Mouse (Mus musculus) liver, embryonic 13.5 days (tissue): ENCODE results near the gene Ccdc92b. TPM values are rescaled to one million over a fixed set of nuclear protein-coding genes. Genes with fewer than 3 reads are reported as not detected.
A peak's percentile ranks its signal among the peaks of the same experiment; 100 is the strongest.

Source experiments
- ATAC-seq: fragments of 200-750 bp; cut with Nextera tagmentation; 2 replicates; pipeline ENCODE4 v1.8.0; 2017; ENCODE audit warnings: low read depth, mild to moderate bottlenecking, moderate number of reproducible peaks, moderate library complexity
- DNase-seq: peaks from one replicate; pipeline ENCODE4 v3.0.0; 2022
- H3K27ac ChIP-seq: fragments of 300-500 bp; sonication (generic); 2 replicates; pipeline ENCODE4 v1.5.1; 2015; ENCODE audit warnings: moderate library complexity, mild to moderate bottlenecking, inconsistent platforms
- H3K27me3 ChIP-seq: fragments of 300-500 bp; sonication (generic); 2 replicates; pipeline ENCODE4 v1.6.1; 2015; ENCODE audit warnings: mild to moderate bottlenecking, inconsistent platforms
- H3K36me3 ChIP-seq: fragments of 300-500 bp; sonication (generic); 2 replicates; pipeline ENCODE4 v1.6.1; 2015; ENCODE audit warnings: mild to moderate bottlenecking, inconsistent platforms
- H3K4me1 ChIP-seq: fragments of 300-500 bp; sonication (generic); replicated peaks from 2 replicates; pipeline ENCODE4 v1.6.1; 2015; ENCODE audit warnings: inconsistent platforms
- H3K4me2 ChIP-seq: fragments of 300-500 bp; sonication (generic); 2 replicates; pipeline ENCODE4 v1.6.1; 2015; ENCODE audit warnings: inconsistent platforms, mild to moderate bottlenecking, moderate library complexity
- H3K4me3 ChIP-seq: fragments of 300-500 bp; sonication (generic); replicated peaks from 2 replicates; pipeline ENCODE4 v1.5.1; 2015; ENCODE audit warnings: mild to moderate bottlenecking, inconsistent platforms
- H3K9ac ChIP-seq: fragments of 300-500 bp; sonication (generic); 2 replicates; pipeline ENCODE4 v1.6.1; 2015; ENCODE audit warnings: mild to moderate bottlenecking, inconsistent platforms
- H3K9me3 ChIP-seq: fragments of 300-500 bp; sonication (generic); replicated peaks from 2 replicates; pipeline ENCODE4 v1.6.1; 2016; ENCODE audit warnings: inconsistent platforms
- WGBS: fragments of 180-500 bp; shearing (Covaris S2); methylation state at CpG from one replicate; pipeline ENCODE4 v1.1.7; 2015; ENCODE audit not compliant: insufficient replicate concordance; 5-methylcytosine and 5-hydroxymethylcytosine counted together
- polyA plus RNA-seq: library from polyadenylated mRNA; unstranded; fragments of >200 nt; fragmentation: Nextera tagmentation; extraction: Ambion mirVana; gene quantifications from 2 replicates; pipeline ENCODE4 v1.2.1, GENCODE M21; 2015

Gene Ccdc92b
- polyA plus RNA-seq, 1 experiment from 2014 or later: 7.6 TPM

GRCm38 (mm10) chr11:74586401-74586800 is 33.0 kb upstream of the Ccdc92b start:
- ATAC-seq (no peak), DNase-seq (no peak)
- Histone ChIP-seq H3K4me3 (no peak overlapping the region), H3K27ac (no peak overlapping the region), H3K27me3 (peaks cover 73% of the 10 kb centered on the region), H3K36me3 (no peaks in the 10 kb centered on the region), H3K4me2 (no peak overlapping the region), H3K4me1 (peaks cover 20% of the 10 kb centered on the region), H3K9ac (no peak overlapping the region), H3K9me3 (no peaks in the 10 kb centered on the region)
- 60% methylated on average over 5 of the region's 5 CpGs for WGBS

- 5% methylated on average over 66 of the region's 66 CpGs for WGBS
- DNase-seq: no peak
- Histone ChIP-seq H3K4me2 (peak overlapping the region; percentile 44), H3K9me3 (no peaks in the 10 kb centered on the region), H3K36me3 (no peaks in the 10 kb centered on the region), H3K9ac (no peak overlapping the region), H3K4me1 (peaks cover 1% of the 10 kb centered on the region), H3K4me3 (peak overlapping the region; percentile 32), H3K27me3 (peaks cover 88% of the 10 kb centered on the region), H3K27ac (no peak overlapping the region)
- no peak for ATAC-seq
Measured at GRCm38 (mm10) chr11:74589401-74590238, 29.8 kb upstream of the Ccdc92b start.

GRCm38 (mm10) chr11:74590239-74590596 is 29.2 kb upstream of the Ccdc92b start:
- Histone ChIP-seq H3K4me3 (peak overlapping the region; percentile 32), H3K9ac (no peak overlapping the region), H3K27ac (no peak overlapping the region), H3K4me2 (peak overlapping the region; percentile 44), H3K36me3 (no peaks in the 10 kb centered on the region), H3K27me3 (peaks cover 85% of the 10 kb centered on the region), H3K4me1 (no peaks in the 10 kb centered on the region; the same call in 1 of the 2 replicates), H3K9me3 (no peaks in the 10 kb centered on the region)
- WGBS: 3% methylated on average over 25 of the region's 25 CpGs
- no peak for DNase-seq
- ATAC-seq: no peak

GRCm38 (mm10) chr11:74590691-74591090 is 28.7 kb upstream of the Ccdc92b start:
- no peaks in the 10 kb centered on the region; the same call in 1 of the 2 replicates for H3K4me1 ChIP-seq
- DNase-seq (no peak), ATAC-seq (no peak)
- H3K27me3 ChIP-seq: peaks cover 80% of the 10 kb centered on the region
- H3K27ac ChIP-seq: no peak overlapping the region
- H3K9ac ChIP-seq: no peak overlapping the region
- no peak overlapping the region for H3K4me3 ChIP-seq
- H3K9me3 ChIP-seq: no peaks in the 10 kb centered on the region
- 42% methylated on average over 13 of the region's 13 CpGs for WGBS
- H3K4me2 ChIP-seq: no peak overlapping the region
- no peaks in the 10 kb centered on the region for H3K36me3 ChIP-seq

- no peak overlapping the region for H3K27ac ChIP-seq
- WGBS: 70% methylated on average over 3 of the region's 3 CpGs
- no peak overlapping the region for H3K9ac ChIP-seq
- ATAC-seq (no peak), DNase-seq (no peak)
- no peaks in the 10 kb centered on the region for H3K36me3 ChIP-seq
- no peak overlapping the region for H3K4me2 ChIP-seq
- H3K4me1 ChIP-seq: no peaks in the 10 kb centered on the region; the same call in 1 of the 2 replicates
- no peaks in the 10 kb centered on the region for H3K9me3 ChIP-seq
- peaks cover 72% of the 10 kb centered on the region for H3K27me3 ChIP-seq
- no peak overlapping the region for H3K4me3 ChIP-seq
Measured at GRCm38 (mm10) chr11:74592246-74592645, 27.2 kb upstream of the Ccdc92b start.

- 47% methylated on average over 4 of the region's 4 CpGs for WGBS
- ATAC-seq: no peak
- DNase-seq: no peak
- H3K9me3 ChIP-seq: peaks cover 3% of the 10 kb centered on the region; the same call in 1 of the 2 replicates
- H3K27me3 ChIP-seq: peaks cover 26% of the 10 kb centered on the region
- no peak overlapping the region for H3K4me3 ChIP-seq
- no peak overlapping the region for H3K4me2 ChIP-seq
- no peaks in the 10 kb centered on the region for H3K4me1 ChIP-seq
- no peak overlapping the region for H3K9ac ChIP-seq
- no peaks in the 10 kb centered on the region for H3K36me3 ChIP-seq
- H3K27ac ChIP-seq: no peak overlapping the region
Measured at GRCm38 (mm10) chr11:74597283-74597989, 22.0 kb upstream of the Ccdc92b start.

- DNase-seq: no peak
- Histone ChIP-seq H3K9ac (no peak overlapping the region), H3K27me3 (peaks cover 25% of the 10 kb centered on the region), H3K4me3 (no peak overlapping the region), H3K9me3 (peaks cover 3% of the 10 kb centered on the region; the same call in 1 of the 2 replicates), H3K4me1 (no peaks in the 10 kb centered on the region), H3K27ac (no peak overlapping the region), H3K4me2 (no peak overlapping the region), H3K36me3 (no peaks in the 10 kb centered on the region)
- no peak for ATAC-seq
Measured at GRCm38 (mm10) chr11:74597990-74598337, 21.4 kb upstream of the Ccdc92b start.

- H3K9ac ChIP-seq: no peak overlapping the region
- no peak overlapping the region for H3K4me2 ChIP-seq
- H3K9me3 ChIP-seq: peaks cover 3% of the 10 kb centered on the region; the same call in 1 of the 2 replicates
- H3K4me1 ChIP-seq: no peaks in the 10 kb centered on the region
- no peak overlapping the region for H3K27ac ChIP-seq
- ATAC-seq (no peak), DNase-seq (no peak)
- peaks cover 32% of the 10 kb centered on the region for H3K27me3 ChIP-seq
- no peak overlapping the region for H3K4me3 ChIP-seq
- WGBS: 58% methylated on average over 1 of the region's 1 CpGs
- no peaks in the 10 kb centered on the region for H3K36me3 ChIP-seq
Measured at GRCm38 (mm10) chr11:74602286-74602685, 17.1 kb upstream of the Ccdc92b start.

- Histone ChIP-seq H3K4me1 (peaks cover 13% of the 10 kb centered on the region), H3K36me3 (no peaks in the 10 kb centered on the region), H3K4me2 (peak overlapping the region; percentile 68; the same call in 1 of the 2 replicates), H3K27ac (no peak overlapping the region), H3K9me3 (no peaks in the 10 kb centered on the region), H3K9ac (no peak overlapping the region), H3K27me3 (peaks cover 81% of the 10 kb centered on the region), H3K4me3 (peak overlapping the region; percentile 53; the same call in 1 of the 2 replicates)
- WGBS: 39% methylated on average over 5 of the region's 5 CpGs
- no peak for DNase-seq
- ATAC-seq: no peak
Measured at GRCm38 (mm10) chr11:74610068-74610467, 9.3 kb upstream of the Ccdc92b start.

- Histone ChIP-seq H3K9me3 (no peaks in the 10 kb centered on the region), H3K27me3 (peaks cover 85% of the 10 kb centered on the region), H3K4me3 (peak within 1 kb of the TSS; percentile 53), H3K9ac (peak within 1 kb of the TSS; percentile 46; the same call in 1 of the 2 replicates), H3K4me2 (peak within 1 kb of the TSS; percentile 68), H3K36me3 (no peaks in the 10 kb centered on the region), H3K27ac (no peak within 1 kb of the TSS), H3K4me1 (peaks cover 13% of the 10 kb centered on the region)
- DNase-seq (no peak), ATAC-seq (0 out of 2 replicates have a peak, but pooled peaks have one; percentile 36)
- WGBS: 3% methylated on average over 50 of the region's 50 CpGs
Measured at GRCm38 (mm10) chr11:74610545-74611176, 8.7 kb upstream of the Ccdc92b start, which contains the start of gene Rap1gap2. TSS of gene Rap1gap2 (minus strand) at chr11:74610915.

GRCm38 (mm10) chr11:74611437-74611836 is 8.0 kb upstream of the Ccdc92b start:
- H3K36me3 ChIP-seq: no peaks in the 10 kb centered on the region
- peak overlapping the region; percentile 68 for H3K4me2 ChIP-seq
- peaks cover 89% of the 10 kb centered on the region for H3K27me3 ChIP-seq
- DNase-seq (no peak), ATAC-seq (no peak)
- WGBS: 13% methylated on average over 7 of the region's 7 CpGs
- H3K9ac ChIP-seq: no peak overlapping the region
- H3K4me1 ChIP-seq: peaks cover 13% of the 10 kb centered on the region
- H3K4me3 ChIP-seq: peak overlapping the region; percentile 53
- no peaks in the 10 kb centered on the region for H3K9me3 ChIP-seq
- no peak overlapping the region for H3K27ac ChIP-seq
